Mouse (Mus musculus): Measurements from ENCODE around the gene Ell2.

Ell2 gene

DNA sequence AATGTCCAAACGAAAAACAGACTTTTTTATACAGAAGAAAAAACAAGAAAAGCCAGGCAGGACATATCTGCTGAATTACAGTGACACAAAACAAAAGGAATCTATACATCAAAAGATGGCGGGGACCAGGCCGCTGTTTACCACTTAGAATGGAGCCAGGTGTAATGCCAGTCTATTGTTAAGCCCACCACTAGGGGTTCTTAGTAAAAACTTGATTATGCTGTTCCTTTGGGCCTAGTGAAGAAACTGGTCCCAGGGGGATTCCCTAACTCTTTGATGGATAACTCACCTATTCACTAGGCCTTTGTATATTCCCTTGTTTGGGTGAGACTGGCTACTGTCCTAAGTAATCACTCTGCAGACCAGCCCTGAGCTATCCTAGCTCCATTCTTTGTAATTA is 92.9 kb downstream of the Ell2 start:
- in situ Hi-C loops (cut with MboI, MseI) = loop anchor here (5.0 kb wide), 1 partner anchor 572 kb away; no protein-coding TSS in a partner anchor

- in situ Hi-C loops (cut with MboI, MseI) = loop anchor here (25.0 kb wide), 1 partner anchor 946 kb away; no protein-coding TSS in a partner anchor
Measured at GRCm38 (mm10) chr13:75807969-75808368, 101.4 kb downstream of the Ell2 start.

- in situ Hi-C loops (cut with MboI, MseI) = loop anchor here (25.0 kb wide), 1 partner anchor 948 kb away; no protein-coding TSS in a partner anchor
Measured at GRCm38 (mm10) chr13:75809957-75810356, 103.4 kb downstream of the Ell2 start.

GRCm38 (mm10) chr13:75817183-75817582 is 110.6 kb downstream of the Ell2 start:
- in situ Hi-C loops (cut with MboI, MseI) = loop anchor here (25.0 kb wide), 1 partner anchor 955 kb away; no protein-coding TSS in a partner anchor

- in situ Hi-C loops (cut with MboI, MseI) = loop anchor here (25.0 kb wide), 1 partner anchor 956 kb away; no protein-coding TSS in a partner anchor
Measured at GRCm38 (mm10) chr13:75818486-75818885, 111.9 kb downstream of the Ell2 start.

- in situ Hi-C loops (cut with MboI, MseI) = loop anchor here (25.0 kb wide), 1 partner anchor 957 kb away; no protein-coding TSS in a partner anchor
Measured at GRCm38 (mm10) chr13:75818945-75819706, 112.6 kb downstream of the Ell2 start.

GRCm38 (mm10) chr13:75819898-75820297 is 113.3 kb downstream of the Ell2 start:
- in situ Hi-C loops (cut with MboI, MseI) = loop anchor here (25.0 kb wide), 1 partner anchor 958 kb away; no protein-coding TSS in a partner anchor
